Mouse (Mus musculus) liver, adult 2 months (tissue): ENCODE results near the gene Tdg.

Experiments
- CTCF ChIP-seq: fragments of 200-500 bp; IDR thresholded peaks from 2 replicates; pipeline ENCODE4 v1.5.1; 2011; ENCODE audit warnings: low read depth, low read length, control low read depth
- POLR2A ChIP-seq: fragments of 200-500 bp; IDR thresholded peaks from 2 replicates; pipeline ENCODE4 v1.6.1; 2011; ENCODE audit warnings: low read length, control low read depth; ENCODE audit not compliant: insufficient read depth; ENCODE audit errors: extremely low read depth

- TF ChIP-seq CTCF = no peak
- no peak for TF ChIP-seq POLR2A
These were observed 47.3 kb downstream of the Tdg start for GRCm38 (mm10) chr10:82676949-82677348.
